Mouse (Mus musculus): ENCODE results near the gene Six5. TPM values are rescaled to one million over a fixed set of nuclear protein-coding genes. Genes with fewer than 3 reads are reported as not detected.
A peak's percentile ranks its signal among the peaks of the same experiment; 100 is the strongest.

Six5 gene
- total RNA-seq, 2 experiments from 2014 or later, result 5.6 to 6.8 TPM

DNA sequence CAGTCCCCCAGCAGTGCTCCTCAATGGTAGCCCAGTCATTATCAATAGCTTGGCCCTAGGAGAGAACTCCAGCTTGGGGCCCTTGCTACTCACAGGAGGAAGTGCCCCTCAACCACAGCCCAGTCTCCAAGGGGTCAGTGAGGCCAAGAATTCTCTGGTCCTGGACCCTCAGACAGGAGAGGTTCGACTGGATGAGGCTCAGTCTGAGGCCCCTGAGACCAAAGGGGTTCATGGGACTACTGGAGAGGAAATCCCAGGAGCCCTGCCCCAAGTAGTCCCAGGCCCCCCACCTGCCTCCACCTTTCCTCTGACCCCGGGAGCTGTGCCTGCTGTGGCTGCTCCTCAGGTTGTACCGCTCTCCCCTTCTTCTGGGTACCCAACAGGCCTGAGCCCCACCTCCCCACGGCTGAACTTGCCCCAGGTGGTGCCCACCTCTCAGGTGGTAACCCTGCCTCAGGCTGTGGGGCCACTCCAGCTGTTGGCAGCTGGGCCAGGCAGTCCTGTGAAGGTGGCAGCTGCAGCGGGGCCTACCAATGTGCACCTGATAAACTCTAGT lies 2.1 kb downstream of the Six5 start:
- DNase-seq, result no peak

DNA sequence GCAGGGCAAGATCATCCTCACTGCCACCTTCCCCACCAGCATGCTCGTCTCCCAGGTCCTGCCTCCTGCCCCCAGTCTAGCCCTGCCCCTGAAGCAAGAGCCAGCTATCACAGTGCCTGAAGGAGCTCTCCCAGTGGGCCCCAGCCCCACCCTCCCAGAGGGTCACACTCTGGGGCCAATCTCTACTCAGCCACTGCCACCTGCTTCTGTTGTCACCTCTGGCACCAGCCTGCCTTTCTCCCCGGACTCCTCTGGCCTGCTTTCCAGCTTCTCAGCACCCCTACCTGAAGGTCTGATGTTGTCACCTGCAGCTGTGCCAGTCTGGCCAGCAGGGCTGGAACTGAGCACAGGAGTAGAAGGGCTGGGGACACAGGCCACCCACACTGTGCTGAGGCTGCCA lies 2.8 kb downstream of the Six5 start:
- peak in 1 of 2 experiments; percentile 21 for DNase-seq

- peak; percentile 66 to 70 for DNase-seq
These were observed 3.5 kb downstream of the Six5 start for GRCm38 (mm10) chr7:19097863-19098262.

DNA sequence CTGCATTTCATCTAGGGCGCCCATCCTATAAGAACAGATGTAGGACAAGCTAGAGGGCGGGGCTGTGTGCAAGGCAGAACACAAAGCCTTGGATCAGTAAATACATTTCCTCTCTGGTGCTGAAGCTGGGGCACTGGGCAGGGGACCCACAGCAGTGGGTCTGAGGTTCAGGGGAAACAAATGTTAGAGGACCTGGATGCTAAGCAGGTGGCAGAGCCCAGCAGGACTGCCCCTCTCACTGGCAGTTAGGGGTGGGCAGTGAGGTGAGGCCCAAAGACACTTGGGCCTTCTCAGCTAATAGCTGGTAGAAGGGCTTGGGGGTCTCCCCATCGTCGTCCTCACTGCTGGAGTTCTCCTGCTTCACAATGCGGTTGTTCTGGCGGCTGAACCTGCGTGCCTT lies 4.4 kb downstream of the Six5 start:
- DNase-seq, result no peak

DNA sequence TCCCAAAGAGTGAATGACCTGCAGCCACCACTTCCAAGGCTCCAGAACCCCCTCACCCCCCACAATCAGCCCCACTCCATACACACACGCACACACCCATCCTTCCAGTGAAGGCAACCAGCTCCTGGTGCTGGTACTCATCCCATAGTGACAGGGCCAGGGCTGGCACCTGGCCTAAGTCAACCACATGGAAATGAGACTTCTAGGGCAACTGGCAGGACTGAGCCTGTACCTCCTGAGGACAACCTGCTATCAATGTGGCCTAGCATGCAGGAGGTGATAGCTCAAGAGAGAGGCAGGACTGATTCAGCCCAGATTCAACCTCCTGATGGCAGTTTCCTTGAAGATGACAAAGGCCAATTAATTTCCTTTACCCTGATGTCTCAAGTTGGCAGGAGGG lies 5.9 kb downstream of the Six5 start:
- DNase-seq, result no peak

DNA sequence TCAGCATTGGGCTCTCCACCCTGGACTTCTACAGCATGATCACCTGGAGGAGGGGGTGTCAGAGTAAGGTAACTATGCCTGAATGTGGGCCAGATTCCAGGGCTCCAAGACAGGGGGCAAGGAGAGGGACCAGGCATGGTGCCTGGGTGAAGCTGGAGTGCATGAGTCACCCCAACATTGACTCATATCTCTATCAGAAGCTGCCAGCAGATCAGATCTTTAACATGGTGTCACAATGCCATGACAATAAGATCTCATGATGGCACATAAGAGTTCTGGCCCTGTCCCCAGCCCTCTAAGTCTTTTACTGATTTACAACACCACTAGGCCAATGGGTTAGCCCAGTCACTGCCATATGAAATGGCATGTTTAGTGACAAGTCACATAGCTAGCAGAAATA lies 9.3 kb downstream of the Six5 start:
- DNase-seq, result no peak

- no peak for DNase-seq
These were observed 10.1 kb downstream of the Six5 start for GRCm38 (mm10) chr7:19104486-19104885.

GRCm38 (mm10) chr7:19107436-19107835 lies 13.0 kb downstream of the Six5 start:
- DNase-seq, result no peak

GRCm38 (mm10) chr7:19109565-19109964 lies 15.2 kb downstream of the Six5 start:
- DNase-seq, result no peak

GRCm38 (mm10) chr7:19118028-19118771 lies 23.8 kb downstream of the Six5 start, which contains the start of gene Gm4969:
Gene Gm4969, minus strand, starts transcription at chr7:19118368.
- DNase-seq, result peak; percentile 36 to 38

GRCm38 (mm10) chr7:19119083-19119482 lies 24.7 kb downstream of the Six5 start:
- DNase-seq, result no peak

GRCm38 (mm10) chr7:19119631-19120429 lies 25.4 kb downstream of the Six5 start, which contains the start of gene Fbxo46:
Gene Fbxo46, plus strand, starts transcription at chr7:19119859.
- DNase-seq, result peak; percentile 96 to 98

- DNase-seq, result no peak
These were observed 27.3 kb downstream of the Six5 start for GRCm38 (mm10) chr7:19121686-19122085.

GRCm38 (mm10) chr7:19124713-19125112 lies 30.3 kb downstream of the Six5 start:
- peak in 1 of 2 experiments; percentile 20 for DNase-seq

DNA sequence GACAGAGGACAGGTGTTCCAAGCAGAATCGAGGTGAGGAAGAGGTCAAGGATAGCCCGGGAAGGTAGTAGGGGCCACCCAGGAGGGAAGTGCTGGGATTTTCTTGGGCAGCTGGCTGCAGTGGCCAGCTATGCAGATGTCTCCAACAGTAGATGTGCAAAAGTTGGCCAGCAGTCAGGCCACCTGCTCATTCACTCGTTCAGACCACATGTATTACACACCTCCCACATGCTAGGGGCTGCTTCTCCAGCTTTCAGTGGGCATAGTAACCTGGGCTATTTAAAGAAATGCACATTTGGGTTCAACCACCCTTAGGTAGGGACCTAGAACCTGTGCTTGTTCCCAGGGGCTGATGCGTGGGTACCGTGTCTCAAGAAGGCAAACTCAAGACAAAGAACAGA lies 33.4 kb downstream of the Six5 start:
- DNase-seq, result no peak

GRCm38 (mm10) chr7:19129396-19129795 lies 35.0 kb downstream of the Six5 start:
- DNase-seq, result no peak

DNA sequence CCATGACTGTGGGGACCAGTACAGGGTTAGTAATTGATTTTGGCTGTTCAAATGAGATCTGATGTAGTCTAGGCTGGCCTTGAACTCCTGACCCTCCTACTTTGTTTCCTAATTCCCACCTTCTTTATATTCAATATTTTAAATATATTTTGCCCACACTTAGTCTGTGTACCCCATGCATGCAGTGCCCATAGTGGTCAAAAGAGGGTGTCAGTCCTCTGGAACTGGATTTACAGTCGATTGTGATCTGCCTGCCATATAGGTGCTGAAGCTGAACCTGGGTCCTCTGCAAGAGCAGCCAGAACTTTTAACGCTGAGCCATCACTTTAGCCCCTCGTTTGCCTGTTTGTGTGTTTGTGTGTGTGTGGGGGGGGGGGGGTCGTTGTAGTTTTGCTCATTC lies 36.3 kb downstream of the Six5 start:
- DNase-seq, result peak in 1 of 2 experiments; percentile 39

- peak; percentile 97 to 99 for DNase-seq
These were observed 37.0 kb downstream of the Six5 start for GRCm38 (mm10) chr7:19131324-19131848.

- no peak for DNase-seq
These were observed 41.8 kb downstream of the Six5 start for GRCm38 (mm10) chr7:19136168-19136567.

DNA sequence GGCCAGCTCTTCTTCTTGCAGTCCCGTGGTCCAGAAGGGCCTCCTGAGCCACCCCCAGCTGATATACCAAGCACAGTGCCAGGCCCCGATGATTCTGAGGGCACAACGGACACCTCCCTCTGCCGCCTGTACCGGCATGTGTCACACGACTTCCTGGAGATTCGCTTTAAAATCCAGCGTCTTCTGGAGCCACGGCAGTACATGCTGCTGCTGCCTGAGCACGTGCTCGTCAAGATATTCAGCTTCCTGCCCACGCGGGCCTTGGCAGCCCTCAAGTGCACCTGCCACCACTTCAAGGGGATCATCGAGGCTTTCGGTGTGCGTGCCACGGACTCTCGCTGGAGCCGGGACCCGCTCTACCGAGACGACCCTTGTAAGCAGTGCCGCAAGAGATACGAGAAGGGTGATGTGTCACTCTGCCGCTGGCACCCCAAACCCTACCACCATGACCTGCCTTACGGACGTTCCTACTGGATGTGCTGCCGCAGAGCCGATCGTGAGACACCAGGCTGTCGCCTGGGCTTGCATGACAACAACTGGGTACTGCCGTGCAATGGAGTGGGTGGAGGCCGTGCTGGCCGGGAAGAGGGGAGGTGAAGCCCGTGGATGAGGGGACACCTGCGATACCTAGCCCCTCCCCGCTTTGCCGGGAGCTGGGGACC lies 42.4 kb downstream of the Six5 start:
- DNase-seq, result no peak

- DNase-seq, result peak in 1 of 2 experiments; percentile 71
These were observed 43.0 kb downstream of the Six5 start for GRCm38 (mm10) chr7:19137380-19137779.

DNA sequence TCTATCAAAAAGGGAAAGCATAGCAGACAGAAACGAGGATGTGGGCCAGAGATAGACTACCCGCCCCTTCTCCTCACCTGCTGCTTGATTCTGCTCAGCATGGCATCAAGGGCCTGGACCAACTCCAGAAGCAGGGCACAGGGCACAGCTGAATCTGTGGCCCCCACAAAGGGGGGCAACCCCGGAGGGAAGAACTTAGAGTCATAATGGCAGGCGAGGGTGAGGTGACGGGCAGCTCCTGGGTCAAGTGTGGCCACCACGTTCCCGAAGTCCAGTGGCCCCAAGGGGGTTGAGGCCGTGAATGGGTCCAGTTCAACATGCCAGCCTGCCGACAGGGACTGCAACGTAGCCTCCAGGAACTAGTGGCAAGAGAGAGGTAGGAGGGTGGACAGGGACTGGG lies 52.4 kb downstream of the Six5 start:
- no peak for DNase-seq
